Mouse (Mus musculus) gastrocnemius, postnatal 36 days (tissue): ENCODE measurements around the gene Pigh. TPM values are rescaled to one million over a fixed set of nuclear protein-coding genes. Genes with fewer than 3 reads are reported as not detected.

Experiments
- DNase-seq, 2 experiments: peaks; one replicate each; pipeline ENCODE4 v3.0.0; 2022
- intact Hi-C: fragments of 180-260 bp; cut with DNase I; formaldehyde crosslinking; loops from one replicate; pipeline ENCODE4 v1.15.1; 2025
- total RNA-seq, 2 experiments: library from RNA; stranded (reverse); gene quantifications; 2 replicates each; pipeline ENCODE4 v1.2.3; 2021

Pigh gene
- total RNA-seq, 2 experiments from 2014 or later, result 1.5 to 2.0 TPM

GRCm38 (mm10) chr12:79068306-79068705 lies 21.1 kb downstream of the Pigh start:
- intact Hi-C loops, result no loop called here
- DNase-seq, result no peak

GRCm38 (mm10) chr12:79067526-79067925 lies 21.9 kb downstream of the Pigh start:
- DNase-seq, result no peak
- intact Hi-C loops, result no loop called here

- DNase-seq, result no peak
- intact Hi-C loops, result no loop called here
These were observed 23.0 kb downstream of the Pigh start for GRCm38 (mm10) chr12:79066431-79066830.

DNA sequence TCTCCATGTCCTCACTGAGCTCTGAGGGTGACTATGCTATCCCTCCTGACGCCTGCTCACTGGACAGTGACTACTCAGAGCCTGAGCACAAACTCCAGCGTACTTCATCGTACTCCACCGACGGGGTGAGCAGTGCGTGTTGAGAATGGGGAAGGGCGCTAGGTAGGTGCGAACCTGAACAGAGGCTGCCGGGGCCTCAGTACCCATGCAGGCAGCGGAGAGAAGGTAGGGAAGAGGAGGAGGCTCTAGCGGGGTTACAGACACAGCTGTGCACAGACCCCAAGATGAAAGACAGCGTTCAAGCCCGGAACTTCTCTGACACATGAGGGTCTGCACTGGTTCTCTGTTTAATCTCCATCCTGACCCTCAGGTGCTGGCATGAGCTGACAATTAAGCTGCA lies 25.0 kb downstream of the Pigh start:
- intact Hi-C loops, result no loop called here
- DNase-seq, result no peak

DNA sequence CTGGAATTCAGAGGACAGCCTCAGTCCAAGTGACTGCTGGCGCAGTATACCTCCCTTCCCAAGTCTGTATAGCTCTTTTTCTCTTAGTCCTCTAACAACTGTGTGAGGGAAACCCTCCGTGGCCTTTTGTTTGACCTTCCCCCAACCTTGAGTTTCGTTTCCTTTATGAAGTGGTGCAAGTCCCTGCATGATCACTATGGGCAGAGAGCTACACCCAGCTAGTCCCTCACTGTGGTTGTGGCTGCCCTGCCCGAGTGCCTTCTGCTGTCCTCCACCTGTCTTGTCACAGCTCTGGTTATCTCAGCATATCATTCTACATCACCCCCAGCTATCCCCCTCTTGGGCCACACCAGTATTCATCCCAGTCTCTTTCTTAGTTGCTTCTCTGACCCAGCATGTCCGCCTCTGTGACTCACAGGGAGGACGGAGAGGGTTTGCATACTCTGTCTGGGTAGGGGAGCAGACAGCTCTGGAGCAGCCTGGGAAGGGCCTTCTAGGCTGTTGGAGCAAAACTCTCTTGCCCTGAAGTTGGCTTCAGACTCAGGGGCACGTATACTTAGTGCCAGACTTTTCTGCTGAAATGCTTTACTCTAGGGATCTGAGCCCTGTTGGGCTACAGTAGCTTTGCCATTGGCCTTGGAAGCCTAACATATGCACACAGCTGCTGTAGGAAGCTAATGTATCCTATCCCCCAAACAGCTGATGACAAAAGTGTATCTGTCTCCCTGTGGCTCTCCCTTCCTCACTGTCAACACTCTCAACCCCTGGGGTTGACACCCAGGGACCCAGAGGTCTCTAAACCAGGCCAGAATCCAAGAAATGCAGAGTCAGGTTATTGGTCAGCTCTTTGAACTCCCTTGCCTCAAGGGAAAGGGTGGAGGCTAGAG lies 28.4 kb downstream of the Pigh start:
- intact Hi-C loops, result no loop called here

DNA sequence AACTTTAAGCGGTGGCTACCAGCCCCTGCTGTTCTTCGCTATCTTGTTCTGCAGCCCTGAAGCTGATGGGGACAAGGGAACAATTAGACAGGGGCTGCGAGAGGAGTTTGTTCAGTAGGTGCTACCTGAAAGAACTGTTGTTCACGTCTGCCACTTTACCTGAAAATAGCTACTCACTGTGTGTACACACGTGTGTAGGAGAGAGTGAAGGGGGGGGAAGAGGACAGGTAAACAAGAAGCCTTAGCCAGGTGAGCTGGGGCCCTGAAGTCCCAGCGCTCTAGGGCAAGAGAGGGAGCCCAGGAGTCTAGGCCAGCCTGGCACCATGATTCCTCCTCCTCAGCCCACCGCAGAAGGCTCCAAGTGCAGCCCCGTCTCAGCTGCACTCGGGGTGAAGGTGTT lies 29.3 kb downstream of the Pigh start:
- intact Hi-C loops, result no loop called here
- no peak for DNase-seq

More for the DNA sequence above, 28.4 kb downstream of the Pigh start:
- no peak for DNase-seq

GRCm38 (mm10) chr12:79059573-79059972 lies 29.9 kb downstream of the Pigh start:
- intact Hi-C loops, result no loop called here
- no peak for DNase-seq

DNA sequence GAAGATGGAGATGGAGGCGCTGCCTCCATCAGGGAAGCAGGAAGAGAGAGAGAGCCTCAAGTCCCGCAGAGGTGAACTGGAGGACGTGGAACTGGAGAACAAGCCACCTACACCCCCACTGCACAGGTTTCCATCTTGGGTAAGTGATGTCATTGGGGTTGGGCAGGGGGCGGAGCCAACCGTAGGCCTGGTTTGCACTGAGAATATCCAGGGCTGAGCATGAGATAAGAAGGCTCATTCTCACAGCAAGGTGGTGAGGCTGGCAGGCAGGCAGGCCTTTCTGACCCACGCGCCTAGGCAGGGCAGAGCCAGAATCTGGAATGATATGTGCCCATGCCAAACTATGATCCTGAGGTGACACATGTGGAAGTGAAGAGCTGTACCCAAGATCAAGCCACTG lies 34.2 kb downstream of the Pigh start:
- no peak for DNase-seq
- intact Hi-C loops, result no loop called here

DNA sequence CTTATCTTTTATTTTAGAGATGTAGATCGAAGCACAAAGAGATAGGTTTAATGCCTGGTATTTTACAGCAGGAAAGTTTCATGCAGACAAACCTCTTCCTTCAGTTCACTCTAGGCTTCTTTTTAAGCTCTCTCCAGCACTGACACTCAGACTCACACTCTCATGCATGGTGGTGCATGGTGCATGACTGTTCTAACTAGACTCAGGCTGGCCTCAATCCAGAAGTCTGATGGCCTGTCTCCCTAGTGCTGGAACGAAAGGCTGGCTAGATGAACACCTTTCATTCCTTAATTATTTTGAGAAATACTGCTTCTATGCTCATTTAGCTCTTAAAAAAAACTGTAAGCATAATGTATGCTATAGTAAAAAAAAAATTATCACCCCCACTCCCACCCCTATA lies 37.4 kb downstream of the Pigh start:
- DNase-seq, result no peak
- intact Hi-C loops, result no loop called here

GRCm38 (mm10) chr12:79050545-79051212 lies 38.8 kb downstream of the Pigh start:
- DNase-seq, result no peak
- intact Hi-C loops, result no loop called here

GRCm38 (mm10) chr12:79049807-79050206 lies 39.6 kb downstream of the Pigh start:
- DNase-seq, result no peak
- intact Hi-C loops, result no loop called here

GRCm38 (mm10) chr12:79048898-79049297 lies 40.6 kb downstream of the Pigh start:
- DNase-seq, result no peak

DNA sequence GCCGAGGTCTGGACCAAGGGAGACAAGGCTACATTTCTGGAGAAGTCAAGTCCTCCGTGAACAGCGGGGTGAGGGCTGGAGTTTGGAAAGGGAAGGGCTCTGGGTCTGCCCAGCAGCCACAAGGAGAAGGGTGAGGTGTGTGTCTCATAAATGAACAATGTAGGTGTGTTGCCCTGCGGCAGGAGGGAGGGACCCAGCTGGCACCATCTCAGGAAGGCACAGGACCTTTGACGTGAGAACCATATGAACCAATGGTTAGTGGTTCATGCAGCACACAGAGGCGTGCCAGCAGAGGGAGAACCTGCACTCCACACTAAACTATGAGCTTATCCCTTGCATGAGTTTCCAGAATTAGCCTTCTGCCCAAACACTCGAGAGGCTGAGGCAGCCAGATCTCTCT lies 42.2 kb downstream of the Pigh start:
- DNase-seq, result no peak
- intact Hi-C loops, result no loop called here

More at GRCm38 (mm10) chr12:79048898-79049297, 40.6 kb downstream of the Pigh start:
- intact Hi-C loops, result no loop called here

GRCm38 (mm10) chr12:79046171-79046570 lies 43.3 kb downstream of the Pigh start:
- DNase-seq, result no peak
- intact Hi-C loops, result no loop called here

GRCm38 (mm10) chr12:79044668-79045067 lies 44.8 kb downstream of the Pigh start:
- peak; percentile 48 to 52 for DNase-seq
- intact Hi-C loops, result no loop called here

- intact Hi-C loops, result no loop called here
- no peak for DNase-seq
These were observed 48.0 kb downstream of the Pigh start for GRCm38 (mm10) chr12:79041436-79041835.

DNA sequence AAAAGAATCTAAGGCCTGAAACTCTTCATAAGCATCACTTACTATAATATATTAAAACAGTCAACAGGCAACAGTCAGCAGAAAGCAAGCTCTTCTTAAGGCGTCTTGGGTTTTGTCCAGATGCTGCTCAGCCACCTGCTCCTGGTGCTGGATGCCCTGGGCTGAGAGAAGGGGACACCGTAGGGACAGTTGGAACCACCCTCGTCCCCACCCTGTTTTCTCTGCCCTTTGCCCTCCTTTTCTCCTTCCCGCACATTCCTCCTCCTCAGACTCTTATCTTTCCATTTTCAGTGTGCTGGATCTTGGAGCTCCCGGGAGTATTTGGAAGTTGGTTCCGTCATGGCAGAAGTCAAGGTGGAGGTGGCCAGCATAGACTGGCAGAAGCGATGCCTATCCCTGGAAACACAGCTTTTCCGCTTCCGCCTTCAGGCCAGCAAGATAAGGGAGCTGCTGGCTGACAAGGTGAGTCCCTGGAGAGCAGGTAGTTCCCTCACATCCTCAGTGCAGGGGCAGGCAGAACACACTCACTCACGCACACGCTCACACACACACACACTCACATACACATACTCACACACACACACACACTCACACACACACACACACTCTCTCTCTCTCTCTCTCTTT lies 49.1 kb downstream of the Pigh start:
- no peak for DNase-seq
- intact Hi-C loops, result no loop called here

- intact Hi-C loops, result no loop called here
- DNase-seq, result no peak
These were observed 49.7 kb downstream of the Pigh start for GRCm38 (mm10) chr12:79039708-79040107.

GRCm38 (mm10) chr12:79035349-79035748 lies 54.1 kb downstream of the Pigh start:
- no peak for DNase-seq
- intact Hi-C loops, result no loop called here

- intact Hi-C loops, result loop anchor here (5.0 kb wide), 1 partner anchor 43 kb away; no protein-coding TSS in a partner anchor
- no peak for DNase-seq
These were observed 55.1 kb downstream of the Pigh start for GRCm38 (mm10) chr12:79034331-79034730.
